Comparison of ENCODE assay signal across 8 mouse cellular contexts in genomic region chr1:24137133-24137532, GRCm38 (mm10). TPM values are rescaled to one million over a fixed set of nuclear protein-coding genes. Genes with fewer than 3 reads are reported as not detected.
DNase-seq lines count a peak whose midpoint lies in the region; ATAC-seq lines count a peak whose summit lies in the region.

No protein-coding gene starts in this region.

- ATAC-seq in CD4-positive, CD25-positive, alpha-beta regulatory T cell, adult 4 months, result no peak

- peak; percentile 45 for DNase-seq in CD4-positive, CD25-positive, alpha-beta regulatory T cell, adult 2 months (ENCODE audit: low read depth, low spot score)
- DNase-seq in adrenal gland, adult 2 months, result peak; percentile 59
- DNase-seq in embryo, embryonic 10 days (ENCODE audit: low spot score), result peak; percentile 81
- DNase-seq in heart, postnatal 4 days, result peak; percentile 60
- DNase-seq in layer of hippocampus, postnatal 10 days (ENCODE audit: low spot score in 2 of 2), result peak; percentile 78 to 82
- peak; percentile 63 for DNase-seq in lung, postnatal 36 days
- peak; percentile 20 to 69 for DNase-seq in spleen, postnatal 4 days (ENCODE audit: low spot score in 2 of 2)

RNA-seq across cellular contexts. Expression of gene Fam135a, which starts 37.0 kb away (rescaled TPM):
- polyA plus RNA-seq in CD4-positive, CD25-positive, alpha-beta regulatory T cell, adult 4 months (2017; shearing (Covaris generic)), result under 1 TPM in 1 of 2 experiments, not detected in 1; 0.28 TPM
- total RNA-seq in adrenal gland, adult 2 months (2021), result 10 to 100 TPM; 15.2 to 18.6 TPM
- polyA plus RNA-seq in adrenal gland, adult 2 months (2012; rRNA removed), result 2.9 TPM in 2 replicates
- total RNA-seq in heart, postnatal 4 days (2021), result 10 to 100 TPM; 42.5 to 43.1 TPM
- total RNA-seq in layer of hippocampus, postnatal 10 days (2021), result 10 to 100 TPM; 30.9 to 35.6 TPM

RNA-seq across cellular contexts. Expression of gene Col9a1, which starts 40.3 kb away (rescaled TPM):
- polyA plus RNA-seq in CD4-positive, CD25-positive, alpha-beta regulatory T cell, adult 4 months (2017; shearing (Covaris generic)), result not detected
- total RNA-seq in adrenal gland, adult 2 months (2021), result not detected
- not detected in 2 replicates for polyA plus RNA-seq in adrenal gland, adult 2 months (2012; rRNA removed)
- under 1 TPM; 0.50 to 0.86 TPM for total RNA-seq in heart, postnatal 4 days (2021)
- 1 to 10 TPM; 2.6 to 2.9 TPM for total RNA-seq in layer of hippocampus, postnatal 10 days (2021)
